Mouse (Mus musculus) neutrophil, adult 5-6 weeks (primary cell): Measurements from ENCODE around the gene Blzf1. TPM values are rescaled to one million over a fixed set of nuclear protein-coding genes. Genes with fewer than 3 reads are reported as not detected.

ENCODE experiments used
- ATAC-seq: fragments of 151-379, 151-347 bp; 2 replicates; pipeline ENCODE4 v1.8.0; 2017; ENCODE audit warnings: mild to moderate bottlenecking, moderate TSS enrichment; ENCODE audit not compliant: insufficient number of reproducible peaks, poor library complexity, low FRiP score, severe bottlenecking; ENCODE audit errors: extremely low read depth
- total RNA-seq: library from RNA; stranded (forward); fragments of 200-1000 nt; gene quantifications from 2 replicates; pipeline ENCODE4 v1.2.3, GENCODE M21; 2017

Gene Blzf1
- total RNA-seq, 1 experiment from 2014 or later: 31.7 TPM

- peak; percentile 97 for ATAC-seq
Observed at GRCm38 (mm10) chr1:164248465-164249331, 58.6 kb downstream of the Blzf1 start, which contains the start of gene Slc19a2. Slc19a2 (plus strand) TSS chr1:164249046.

- no peak for ATAC-seq
Observed at GRCm38 (mm10) chr1:164247971-164248370, 59.3 kb downstream of the Blzf1 start.

DNA sequence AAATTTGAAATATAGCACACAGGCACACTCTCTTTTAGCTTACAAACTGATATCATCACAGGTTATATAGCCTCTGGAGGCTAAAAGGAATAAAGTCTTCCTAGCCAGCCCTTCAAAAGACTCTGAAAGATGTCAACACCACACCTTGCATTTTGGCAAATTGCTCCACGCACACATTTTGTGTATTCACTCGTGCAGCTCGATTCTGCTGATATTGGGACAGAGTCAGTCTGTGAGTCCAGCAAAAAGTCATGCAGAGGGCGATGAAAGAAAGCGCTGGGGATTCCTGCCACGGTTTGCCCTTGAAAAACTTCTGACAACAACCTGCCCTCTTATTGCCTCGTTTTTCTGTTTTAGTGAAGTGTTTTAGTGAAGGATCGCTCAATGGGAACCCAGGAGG, 59.8 kb downstream of the Blzf1 start:
- no peak for ATAC-seq

DNA sequence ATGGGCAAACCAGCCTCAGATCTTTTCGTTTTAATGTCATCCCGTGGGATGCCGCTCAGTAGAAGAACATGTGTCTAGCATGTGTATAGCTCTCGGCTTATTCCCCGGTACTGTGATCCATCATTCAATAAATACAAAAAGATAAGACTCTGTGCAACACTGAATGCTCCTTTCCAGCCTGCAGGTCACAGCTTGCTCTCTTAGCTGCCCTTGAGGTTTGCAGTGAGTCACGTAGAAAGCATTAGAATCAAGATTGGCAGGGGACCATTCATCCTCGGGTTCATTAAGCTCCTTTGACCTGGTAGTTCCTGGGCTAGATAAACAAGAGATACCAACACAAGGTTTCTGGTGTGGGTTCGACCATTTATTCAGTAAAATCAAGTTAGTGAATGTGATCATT, 64.5 kb downstream of the Blzf1 start:
- no peak for ATAC-seq

GRCm38 (mm10) chr1:164241494-164241893, 65.8 kb downstream of the Blzf1 start:
- ATAC-seq: no peak

Other genes with a start within 250 kb of the Blzf1 start
- gene Sell, start 245.5 kb downstream of the Blzf1 start, total RNA-seq: 1,314 and 1,317 TPM in 2 replicates
- 9.2 and 10.0 TPM in 2 replicates for gene Selp, start 192.2 kb downstream of the Blzf1 start, total RNA-seq
- 23.7 and 25.5 TPM in 2 replicates for gene F5, start 155.7 kb downstream of the Blzf1 start, total RNA-seq
- 3.7 and 8.1 TPM in 2 replicates for gene Slc19a2, start 58.4 kb downstream of the Blzf1 start, total RNA-seq
- 10.2 and 11.3 TPM in 2 replicates for gene Ccdc181, start 31.9 kb downstream of the Blzf1 start, total RNA-seq
- 21.6 and 23.9 TPM in 2 replicates for gene Nme7, start 3.4 kb downstream of the Blzf1 start, total RNA-seq
- gene Atp1b1, start 150.9 kb upstream of the Blzf1 start, total RNA-seq: 14.7 and 16.5 TPM in 2 replicates